Mouse (Mus musculus) CD4-positive, CD25-positive, alpha-beta regulatory T cell, adult 2 months (primary cell): ENCODE data around the gene Ebf4.

Experiments
- DNase-seq: peaks from one replicate; pipeline ENCODE4 v3.0.0-alpha.2; 2012; ENCODE audit warnings: low read depth, low spot score

Ebf4 gene

GRCm38 (mm10) chr2:130383895-130384294, 88.9 kb downstream of the Ebf4 start:
- DNase-seq: no peak

- no peak for DNase-seq
Measured at GRCm38 (mm10) chr2:130386212-130386611, 91.2 kb downstream of the Ebf4 start.

GRCm38 (mm10) chr2:130388796-130389195, 93.8 kb downstream of the Ebf4 start:
- DNase-seq: peak; percentile 22

GRCm38 (mm10) chr2:130390993-130391625, 96.1 kb downstream of the Ebf4 start:
- no peak for DNase-seq

DNA sequence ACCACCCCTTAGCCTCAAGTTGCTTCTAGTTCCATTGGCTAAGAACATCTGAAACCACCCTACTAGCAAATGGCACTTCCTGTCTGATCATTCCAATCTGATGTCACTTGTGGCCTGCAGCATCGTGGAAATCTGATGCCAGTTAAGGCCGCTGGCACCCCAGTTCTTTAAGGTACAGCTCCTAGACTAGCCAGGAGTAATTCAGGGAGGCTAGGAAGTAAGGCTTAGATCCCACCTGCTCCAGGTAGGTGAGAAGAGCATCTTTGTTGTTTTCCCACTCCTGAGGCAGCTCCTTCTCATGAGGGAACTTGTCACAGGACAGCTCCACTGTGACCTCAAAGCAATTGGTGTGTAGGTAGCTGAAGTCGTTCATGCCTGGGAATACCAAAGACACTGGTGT, 97.9 kb downstream of the Ebf4 start:
- DNase-seq: no peak

DNA sequence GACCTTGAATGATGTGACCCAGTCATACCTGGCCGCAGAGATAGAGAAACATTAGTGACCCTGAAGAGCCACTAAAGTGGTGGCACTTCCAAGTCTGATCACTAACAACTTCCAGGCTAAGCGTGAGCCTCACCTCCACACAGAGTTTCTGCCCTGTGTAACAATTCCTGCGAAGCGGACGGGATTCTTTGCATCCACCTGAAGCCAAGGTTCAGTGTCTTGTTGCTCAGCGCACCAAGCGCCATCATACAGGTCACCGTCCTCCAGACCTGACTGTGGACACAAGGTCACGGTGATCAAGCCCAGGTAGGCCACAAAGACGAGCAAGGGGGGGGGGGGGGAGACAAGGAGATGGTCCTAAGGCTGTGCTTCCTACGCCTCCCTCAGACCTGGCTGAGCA, 100.7 kb downstream of the Ebf4 start:
- DNase-seq: no peak

DNA sequence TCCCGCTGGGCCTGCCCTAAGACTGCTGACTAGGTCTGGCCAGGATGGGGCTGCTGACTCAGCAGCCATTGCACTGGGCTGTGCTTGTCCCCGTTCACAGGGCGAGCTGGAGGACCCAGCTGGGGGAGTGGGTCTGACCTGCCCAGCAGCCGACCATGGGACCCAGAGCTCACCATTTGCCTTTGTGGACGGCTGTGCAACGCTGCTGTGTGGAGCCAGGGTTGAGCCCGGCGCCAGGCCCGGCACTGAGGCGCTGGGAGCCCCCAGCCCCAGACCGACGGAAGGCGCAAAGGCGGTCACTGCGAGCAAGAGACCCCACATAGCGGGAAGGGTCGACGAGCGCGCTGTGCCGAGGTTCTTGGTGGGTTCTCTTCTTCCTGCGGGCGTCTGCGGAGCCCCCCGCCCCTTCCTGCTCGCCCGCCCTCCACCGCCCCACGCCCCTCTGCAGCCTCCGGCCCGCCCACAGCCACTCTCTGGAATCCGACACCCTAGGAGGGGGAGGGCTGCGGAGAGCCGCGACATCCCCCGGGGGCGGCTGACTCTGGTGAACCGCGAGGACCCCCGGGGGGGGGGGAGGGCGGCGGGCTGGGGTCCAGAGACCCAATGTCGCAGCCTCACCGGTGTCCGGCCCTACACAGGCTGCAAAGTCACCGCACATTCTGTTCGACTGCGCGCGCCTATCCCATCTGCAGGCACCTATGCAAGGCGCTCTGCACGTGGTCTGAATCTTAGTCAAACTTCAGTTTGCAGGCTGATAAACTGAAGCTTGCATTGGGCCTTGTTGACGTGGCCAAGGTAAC, 102.4 kb downstream of the Ebf4 start, which contains the start of gene Cpxm1:
Cpxm1 (minus strand) TSS at position 389 of the 800 bp plus-strand sequence.
- DNase-seq: no peak

- DNase-seq: no peak
Measured at GRCm38 (mm10) chr2:130398091-130398490, 103.1 kb downstream of the Ebf4 start.

DNA sequence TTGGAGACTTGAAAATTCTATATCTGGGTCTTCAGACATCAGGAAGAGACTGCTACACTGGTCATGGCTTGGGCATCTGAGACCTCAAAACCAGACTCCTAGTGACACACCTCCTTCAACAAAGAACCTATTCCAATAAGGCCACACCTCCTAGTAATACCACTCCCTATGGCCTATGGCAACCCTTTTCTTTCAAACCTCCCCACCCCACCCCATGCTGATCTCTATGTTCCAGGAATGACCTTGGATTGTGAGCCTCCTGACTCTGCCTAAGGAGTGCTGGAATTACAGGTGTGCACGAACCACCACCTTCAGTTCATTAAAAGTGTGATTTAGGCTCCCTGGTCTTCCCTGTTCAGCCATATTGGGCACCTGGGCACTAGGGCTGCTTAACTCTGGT, 105.1 kb downstream of the Ebf4 start:
- no peak for DNase-seq

DNA sequence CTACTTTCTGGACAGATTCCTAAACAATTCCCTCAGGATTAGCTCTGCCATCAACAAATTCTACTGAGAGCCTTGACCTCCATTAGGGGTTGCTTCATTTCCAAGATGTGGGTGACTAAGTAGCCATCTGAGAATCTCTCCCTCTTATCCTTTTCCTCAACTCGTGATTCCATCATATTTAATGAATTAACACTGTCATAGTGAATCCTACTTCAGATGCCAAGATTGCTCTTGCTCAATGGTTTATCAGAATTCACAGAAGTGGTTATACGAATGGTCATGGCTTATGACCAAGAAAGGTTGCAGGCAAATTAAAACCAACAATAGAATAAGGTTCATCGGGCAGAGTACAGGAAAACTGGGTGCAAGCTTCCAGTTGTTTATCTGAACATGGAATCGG, 106.9 kb downstream of the Ebf4 start:
- DNase-seq: no peak

DNA sequence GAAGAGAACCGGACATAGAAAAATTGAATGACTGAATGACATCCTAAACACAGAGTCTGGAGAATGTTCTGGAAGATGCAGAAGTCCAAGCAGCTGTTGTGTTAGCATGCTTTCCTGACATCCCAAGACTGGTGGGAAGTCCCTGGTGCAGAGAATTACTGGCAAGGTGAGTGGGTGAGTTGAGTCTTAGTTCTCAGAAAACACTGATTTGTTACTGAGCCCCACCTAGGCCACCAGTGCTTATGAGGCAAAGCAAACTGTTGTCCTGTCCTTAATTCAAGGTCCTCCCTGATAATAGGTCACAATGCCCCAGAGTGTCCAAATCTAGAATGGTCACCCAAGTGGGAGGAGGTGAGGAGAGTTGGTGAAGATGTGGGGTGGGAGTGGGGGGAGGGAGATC, 110.0 kb downstream of the Ebf4 start, which contains the start of the genes Gm28372 and 1700020A23Rik:
Gm28372 (plus strand) TSS at position 301 of the 400 bp plus-strand sequence.
1700020A23Rik (plus strand) TSS at position 321 of the 400 bp plus-strand sequence.
- DNase-seq: no peak

GRCm38 (mm10) chr2:130406178-130406577, 111.2 kb downstream of the Ebf4 start, which contains the start of gene Tmem239:
Gene Tmem239 (plus strand): TSS chr2:130406478.
- no peak for DNase-seq

DNA sequence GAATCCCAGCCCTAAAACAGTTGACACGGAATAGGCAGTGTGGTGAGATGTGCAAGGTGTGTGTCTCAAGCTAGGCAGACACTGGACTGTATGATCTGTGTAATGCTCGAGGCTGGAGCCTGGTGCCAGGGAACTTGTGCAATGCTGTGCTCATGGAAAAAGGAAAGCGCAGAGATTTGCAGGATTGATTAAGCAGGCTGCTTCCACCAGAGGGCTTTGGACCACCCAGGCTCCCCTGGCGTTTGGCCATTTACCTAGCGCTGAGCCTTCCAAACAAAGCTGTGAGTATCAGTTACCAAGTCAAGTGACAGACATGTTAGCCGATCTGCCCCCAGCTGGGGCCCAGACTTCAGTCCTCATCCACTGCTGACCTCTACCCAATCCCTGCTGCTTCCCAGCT, 113.2 kb downstream of the Ebf4 start:
- no peak for DNase-seq

DNA sequence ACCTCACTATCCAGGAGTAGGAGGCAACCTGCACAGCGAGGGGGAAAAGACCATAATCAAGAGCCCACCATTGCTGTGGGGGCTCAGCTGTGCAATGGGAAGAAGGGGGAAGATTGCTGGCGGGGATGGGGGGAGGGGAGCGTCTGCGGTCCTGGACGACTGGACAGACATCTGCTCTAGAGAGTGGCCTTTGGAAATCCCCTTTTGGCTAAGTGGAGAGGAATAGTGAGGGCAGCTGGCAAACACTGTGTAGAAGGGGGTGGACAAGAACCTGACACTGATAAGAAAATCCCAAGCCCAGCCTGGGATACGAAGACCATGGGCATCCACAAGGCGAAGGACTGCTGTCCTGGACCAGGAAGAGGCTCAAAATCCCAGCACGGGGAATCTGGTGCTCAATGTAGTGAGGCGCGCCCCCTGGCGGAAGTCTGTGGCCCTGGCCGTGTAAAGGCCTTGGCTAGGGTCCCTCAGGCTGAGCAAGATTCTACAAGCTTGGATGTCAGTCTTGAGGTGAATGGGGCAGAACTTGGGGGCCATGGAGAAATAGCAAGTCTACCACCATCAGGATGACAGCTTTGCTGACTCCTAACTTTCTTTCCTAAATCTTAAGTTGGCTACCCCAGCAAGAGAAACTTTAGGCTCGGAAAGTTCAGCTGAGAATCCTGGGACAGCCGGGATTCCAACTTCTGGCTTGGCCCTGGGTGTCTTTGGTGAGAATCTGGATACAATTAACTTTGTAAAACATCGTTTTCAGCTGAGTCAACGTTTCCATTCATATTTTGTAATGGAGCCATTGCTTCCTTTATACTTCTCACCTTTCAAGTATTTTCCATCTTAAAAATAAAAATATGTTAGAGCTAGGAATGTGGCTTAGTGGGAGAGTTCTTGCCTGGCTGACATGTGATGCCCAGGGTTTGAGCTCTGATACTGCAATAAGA, 116.9 kb downstream of the Ebf4 start:
- peak; percentile 81 for DNase-seq

GRCm38 (mm10) chr2:130412775-130413174, 117.8 kb downstream of the Ebf4 start:
- DNase-seq: no peak

- DNase-seq: peak; percentile 25
Measured at GRCm38 (mm10) chr2:130414094-130414856, 119.3 kb downstream of the Ebf4 start.
